Mouse (Mus musculus) small intestine, adult 2 months (tissue): Measurements from ENCODE around the gene Emilin1.

Source experiments
- CTCF ChIP-seq: fragments of 200-500 bp; IDR thresholded peaks from 2 replicates; pipeline ENCODE4 v1.5.1; 2012; ENCODE audit warnings: low read depth, mild to moderate bottlenecking, control low read depth, inconsistent platforms, low read length, moderate library complexity, mixed read lengths; ENCODE audit not compliant: insufficient replicate concordance, insufficient read length; ENCODE audit errors: extremely low read depth
- POLR2A ChIP-seq: fragments of 200-500 bp; IDR thresholded peaks from 2 replicates; pipeline ENCODE4 v1.6.1; 2012; ENCODE audit warnings: low read depth, mild to moderate bottlenecking, control low read depth, inconsistent platforms, low read length, moderate library complexity

GRCm38 (mm10) chr5:30952551-30952950 lies 39.3 kb downstream of the Emilin1 start:
- no peak for TF ChIP-seq POLR2A
- TF ChIP-seq CTCF, result no peak
